Mouse (Mus musculus) retina, embryonic 14.5 days (tissue): ENCODE data around the gene Stoml1.

Experiments
- DNase-seq: peaks from one replicate; pipeline ENCODE4 v3.0.0-alpha.2; 2015; ENCODE audit warnings: low spot score

Gene Stoml1

DNA sequence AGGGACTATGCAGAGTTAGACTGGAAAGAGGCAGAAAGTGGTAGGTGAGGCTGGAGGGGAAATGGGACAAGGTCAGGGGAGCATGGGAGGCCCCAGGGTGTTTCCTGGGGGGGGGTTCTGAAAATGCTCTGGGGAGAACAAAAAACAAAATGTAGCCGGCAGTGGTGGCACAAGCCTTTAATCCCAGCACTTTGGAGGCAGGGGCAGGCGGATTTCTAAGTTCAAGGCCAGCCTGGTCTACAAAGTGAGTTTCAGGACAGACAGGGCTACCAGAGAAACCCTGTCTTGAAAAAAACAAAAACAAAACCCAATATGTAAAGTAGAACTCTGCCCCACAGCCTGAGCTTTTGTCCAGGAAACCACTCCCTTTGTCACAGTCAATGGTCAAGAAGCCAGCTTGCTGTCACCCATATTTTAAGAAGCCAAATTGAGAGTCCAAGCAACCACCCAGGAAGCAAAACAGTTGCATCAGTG, 19.1 kb downstream of the Stoml1 start:
- DNase-seq, result no peak

DNA sequence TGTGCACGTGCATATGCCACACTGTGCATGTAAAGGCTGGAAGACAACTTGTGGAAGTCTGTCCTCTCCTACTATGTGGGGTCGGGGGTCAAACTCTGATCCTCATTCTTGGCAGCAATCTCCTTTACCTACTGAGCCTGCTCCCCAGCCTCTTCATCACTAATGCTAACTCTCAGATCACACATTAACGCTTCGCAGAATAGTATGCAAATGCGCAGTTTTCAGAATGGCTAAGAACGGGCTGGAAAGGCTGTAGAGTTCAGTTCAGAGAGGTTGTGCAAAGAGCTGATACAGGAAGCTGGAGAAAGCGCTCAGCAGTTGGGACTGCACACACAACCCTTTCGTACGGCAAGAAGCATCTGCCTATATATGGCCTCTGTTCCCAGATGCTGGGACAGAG, 19.9 kb downstream of the Stoml1 start:
- no peak for DNase-seq

DNA sequence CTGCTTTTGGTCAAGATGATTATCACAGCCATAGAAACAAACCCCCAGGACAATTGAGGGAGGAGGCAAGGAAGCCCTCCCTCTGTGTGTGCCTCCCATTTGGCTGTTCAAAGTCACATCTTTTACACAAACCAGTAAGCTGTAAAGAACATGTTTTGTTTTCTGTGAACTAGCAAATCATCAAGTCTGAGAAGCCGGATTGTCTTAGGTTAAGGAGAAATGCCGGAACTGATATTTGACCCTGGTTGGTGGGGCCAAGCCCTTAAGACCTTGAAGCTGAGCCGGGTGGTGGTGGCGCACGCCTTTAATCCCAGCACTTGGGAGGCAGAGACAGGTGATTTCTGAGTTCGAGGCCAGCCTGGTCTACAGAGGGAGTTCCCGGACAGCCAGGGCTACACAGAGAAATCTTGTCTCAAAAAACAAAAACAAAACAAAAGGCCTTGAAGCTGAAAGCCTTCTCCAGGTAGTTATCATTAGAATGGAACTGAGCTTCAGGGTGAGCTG, 21.2 kb downstream of the Stoml1 start:
- DNase-seq, result no peak

GRCm38 (mm10) chr9:58274626-58275025, 21.7 kb downstream of the Stoml1 start:
- DNase-seq, result no peak

- no peak for DNase-seq
These were observed 22.3 kb downstream of the Stoml1 start for GRCm38 (mm10) chr9:58275115-58275774.

- DNase-seq, result no peak
These were observed 22.8 kb downstream of the Stoml1 start for GRCm38 (mm10) chr9:58275797-58276196.

DNA sequence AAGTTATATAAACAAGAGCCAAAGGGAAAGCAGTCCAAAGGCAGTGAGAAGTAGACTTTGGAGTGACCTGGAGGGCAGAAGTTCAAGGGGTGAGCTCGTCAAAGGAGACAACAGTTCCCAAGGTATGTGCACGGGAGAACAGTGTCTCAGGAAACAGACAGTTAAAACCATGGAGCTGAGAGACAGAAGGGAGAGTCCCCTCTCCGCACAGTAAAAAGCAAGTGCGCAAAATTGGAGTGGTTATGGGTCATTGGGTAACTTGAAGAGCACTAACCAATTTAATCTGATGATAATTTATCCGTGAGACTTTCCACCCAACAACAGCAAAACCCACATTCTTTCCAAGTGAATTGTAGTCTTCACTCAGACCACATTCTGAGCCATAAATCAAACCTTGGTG, 23.4 kb downstream of the Stoml1 start:
- no peak for DNase-seq

GRCm38 (mm10) chr9:58278313-58278712, 25.3 kb downstream of the Stoml1 start:
- no peak for DNase-seq

- DNase-seq, result no peak
These were observed 26.1 kb downstream of the Stoml1 start for GRCm38 (mm10) chr9:58278821-58279723.

- DNase-seq, result no peak
These were observed 26.8 kb downstream of the Stoml1 start for GRCm38 (mm10) chr9:58279780-58280179.

- DNase-seq, result peak; percentile 91
These were observed 27.5 kb downstream of the Stoml1 start for GRCm38 (mm10) chr9:58280259-58281109.

DNA sequence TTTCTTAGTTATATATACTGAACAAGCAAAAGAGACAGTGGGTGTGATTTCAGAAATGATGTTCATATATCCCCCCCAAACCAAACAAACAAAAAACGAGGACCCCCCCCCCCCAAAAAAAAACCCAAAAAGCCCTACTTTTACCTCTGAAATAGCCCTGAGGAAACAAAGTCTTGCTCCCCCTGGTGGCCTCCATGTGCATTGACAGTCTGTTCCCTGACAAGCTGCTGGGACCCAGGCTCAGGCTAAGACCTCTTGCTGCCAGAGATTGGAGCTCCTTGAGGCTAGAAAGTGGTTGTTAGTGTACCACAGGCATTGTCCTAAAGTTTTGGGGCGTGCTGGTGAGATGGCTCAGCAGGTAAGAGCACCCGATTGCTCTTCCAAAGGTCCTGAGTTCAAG, 28.6 kb downstream of the Stoml1 start:
- peak; percentile 72 for DNase-seq

- DNase-seq, result no peak
These were observed 30.5 kb downstream of the Stoml1 start for GRCm38 (mm10) chr9:58283431-58283830.

- no peak for DNase-seq
These were observed 36.1 kb downstream of the Stoml1 start for GRCm38 (mm10) chr9:58289090-58289489.

DNA sequence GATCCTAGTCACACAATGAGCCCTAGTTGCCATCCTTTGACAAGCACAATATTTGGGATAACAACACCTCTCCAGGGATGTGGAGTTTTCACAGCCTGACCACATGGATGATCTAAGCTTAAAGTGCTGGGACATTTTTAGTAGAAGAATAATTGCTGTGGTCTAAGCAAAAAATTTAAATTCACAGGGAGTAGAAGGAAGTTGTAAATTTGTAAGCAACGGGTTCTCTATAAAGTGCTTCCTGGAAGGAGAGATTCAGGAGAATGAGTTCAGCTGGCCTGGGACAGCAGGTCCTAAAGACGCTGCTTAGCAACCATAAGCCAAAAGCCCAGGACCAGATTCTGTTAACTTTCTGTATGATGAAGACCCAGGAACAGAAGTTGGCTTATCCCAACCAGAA, 36.9 kb downstream of the Stoml1 start:
- DNase-seq, result no peak

DNA sequence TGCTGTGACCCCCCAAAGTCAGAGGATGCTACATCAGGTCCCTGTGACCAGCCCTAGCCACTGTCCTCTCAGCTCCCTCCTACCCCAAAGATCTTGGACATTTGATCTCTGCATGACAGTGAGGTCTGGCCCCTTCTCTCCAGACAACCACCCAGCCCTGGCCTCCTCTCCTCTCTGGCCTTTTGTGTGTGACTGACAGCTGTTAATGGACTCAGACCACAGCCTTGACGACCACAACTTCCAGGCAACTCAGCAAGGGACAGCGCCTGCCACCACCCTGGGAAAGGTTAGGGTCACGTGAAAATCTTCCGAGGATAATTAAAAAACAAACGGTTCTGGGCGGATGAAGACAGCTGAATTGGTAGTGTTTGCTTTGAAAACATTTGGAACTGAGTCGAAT, 41.6 kb downstream of the Stoml1 start:
- DNase-seq, result no peak

DNA sequence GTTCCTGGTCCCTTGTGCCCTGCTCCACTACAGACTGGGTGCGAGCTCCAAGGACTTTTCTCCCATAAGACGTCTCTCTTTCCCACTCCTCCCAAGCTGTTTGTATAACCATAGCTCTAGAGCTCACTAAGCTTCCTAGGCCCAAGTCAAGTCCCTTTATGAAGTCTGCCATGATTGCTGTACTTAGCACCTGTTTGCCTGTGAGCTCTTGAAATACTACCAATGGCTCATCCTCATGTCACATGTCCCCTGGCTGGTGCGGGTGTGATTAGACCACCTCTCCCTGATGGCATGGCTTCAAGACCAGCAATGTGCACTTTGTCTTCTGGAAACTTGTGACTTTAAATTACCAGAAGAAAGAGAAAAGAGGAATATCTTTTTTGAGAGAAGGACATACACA, 42.4 kb downstream of the Stoml1 start:
- DNase-seq, result no peak

GRCm38 (mm10) chr9:58295766-58296361, 42.9 kb downstream of the Stoml1 start:
- DNase-seq, result peak; percentile 68

- no peak for DNase-seq
These were observed 44.1 kb downstream of the Stoml1 start for GRCm38 (mm10) chr9:58297065-58297464.

DNA sequence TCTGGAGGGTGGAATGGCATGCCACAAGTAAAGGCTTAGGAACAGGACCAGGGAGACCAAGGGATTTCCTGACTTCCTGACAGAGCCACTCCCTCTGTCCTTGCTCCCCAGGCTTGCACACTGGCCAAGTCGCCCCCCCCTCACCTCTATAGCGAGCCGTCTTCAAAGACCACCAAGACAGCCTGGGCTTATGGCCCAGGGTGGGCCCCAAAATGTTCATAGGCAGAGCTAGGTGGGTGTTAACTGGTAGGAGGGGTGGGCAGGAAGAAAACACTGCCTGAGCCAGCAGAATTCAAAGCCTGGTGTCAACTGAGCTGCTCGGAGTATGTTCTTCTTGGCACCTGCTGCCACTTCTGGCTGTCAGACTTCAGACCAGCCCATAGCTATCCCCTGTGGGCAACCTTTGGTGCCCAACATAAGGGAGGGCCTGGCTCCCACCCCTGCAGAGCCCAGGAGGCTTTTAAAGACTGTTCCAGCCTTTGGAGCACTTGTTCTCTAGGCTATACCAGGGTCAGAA, 45.1 kb downstream of the Stoml1 start:
- DNase-seq, result no peak

DNA sequence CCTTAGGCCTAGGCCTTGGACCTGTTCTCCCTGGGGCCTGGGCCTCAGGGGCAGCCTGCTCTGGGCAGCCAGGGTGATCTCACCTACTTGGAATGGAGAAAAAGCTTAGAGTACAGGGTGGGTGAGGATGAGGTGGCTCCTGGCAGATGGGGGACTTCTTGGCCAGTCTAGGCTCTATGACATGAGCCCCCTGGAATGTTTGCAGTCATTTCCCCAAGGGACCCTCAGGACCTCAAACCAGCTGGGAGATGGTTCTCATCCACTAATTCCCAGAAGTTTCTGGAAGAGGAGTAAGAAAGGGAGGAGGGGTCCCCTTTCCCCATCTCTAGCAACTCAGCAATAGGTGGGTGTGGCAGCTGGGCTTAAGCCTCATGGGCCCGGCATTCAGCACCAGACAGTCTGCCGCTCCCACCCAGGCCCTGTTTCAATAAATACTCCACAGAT, 46.4 kb downstream of the Stoml1 start:
- no peak for DNase-seq
